Mouse (Mus musculus) B cell, adult 2 months (primary cell): Measurements from ENCODE around the gene Kdm3a.

ENCODE experiments used
- DNase-seq, 2 experiments: peaks; one replicate each; pipeline ENCODE4 v3.0.0; 2022

Kdm3a gene

GRCm38 (mm10) chr6:71575359-71575758, 57.4 kb downstream of the Kdm3a start:
- no peak for DNase-seq

GRCm38 (mm10) chr6:71569025-71569424, 63.8 kb downstream of the Kdm3a start:
- DNase-seq: no peak

- no peak for DNase-seq
These were observed 64.2 kb downstream of the Kdm3a start for GRCm38 (mm10) chr6:71568616-71569015.

GRCm38 (mm10) chr6:71556826-71557225, 76.0 kb downstream of the Kdm3a start:
- no peak for DNase-seq

GRCm38 (mm10) chr6:71555507-71555951, 77.3 kb downstream of the Kdm3a start:
- DNase-seq: no peak

- peak; percentile 93 to 95 for DNase-seq
These were observed 88.9 kb downstream of the Kdm3a start, which contains the start of gene Chmp3 for GRCm38 (mm10) chr6:71543686-71544499. Gene Chmp3 (plus strand): TSS chr6:71543797.
